Mouse (Mus musculus): ENCODE results near the gene Derl3.

The Derl3 gene

DNA sequence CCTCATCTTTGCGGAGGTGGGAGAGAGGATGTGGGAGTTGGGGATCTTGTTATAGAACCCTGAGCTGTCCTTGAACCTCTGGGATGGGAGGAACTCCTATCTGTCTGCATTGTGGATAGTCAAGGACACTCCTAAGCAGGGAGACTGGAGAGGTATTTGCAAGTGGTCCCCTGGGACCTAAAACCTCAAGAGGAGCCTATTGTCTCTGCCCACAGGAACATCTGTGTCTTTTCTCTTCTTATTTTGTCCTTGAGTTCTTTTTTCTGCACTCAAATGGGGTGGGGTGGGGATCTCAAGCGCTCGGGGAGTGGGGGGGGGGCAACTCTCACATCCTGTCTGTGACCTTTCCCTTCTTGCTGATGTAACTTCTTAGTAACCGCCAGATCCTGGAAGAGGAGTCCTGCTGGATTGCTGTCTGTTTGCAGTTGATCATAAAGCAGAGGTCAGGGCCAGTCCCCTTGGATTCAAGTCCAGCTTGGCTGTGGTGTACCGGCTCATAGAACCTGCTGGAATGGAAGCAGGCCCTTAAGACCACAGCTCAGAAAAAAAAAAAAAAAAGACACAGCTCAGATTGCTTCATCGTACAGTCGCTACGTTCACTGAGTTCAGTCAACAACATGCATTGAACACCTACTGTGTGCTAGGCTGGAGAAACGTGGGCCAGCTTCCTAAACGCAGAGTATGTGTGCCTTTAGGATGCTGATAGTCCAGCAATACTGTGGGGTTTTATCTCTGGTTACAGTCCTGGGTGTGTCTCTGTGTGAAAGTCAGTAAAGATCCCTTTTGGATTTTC lies 44.8 kb downstream of the Derl3 start:
- in situ Hi-C loops (cut with MboI; ENCODE audit: unreplicated experiment in 2 of 2) = no loop called here

DNA sequence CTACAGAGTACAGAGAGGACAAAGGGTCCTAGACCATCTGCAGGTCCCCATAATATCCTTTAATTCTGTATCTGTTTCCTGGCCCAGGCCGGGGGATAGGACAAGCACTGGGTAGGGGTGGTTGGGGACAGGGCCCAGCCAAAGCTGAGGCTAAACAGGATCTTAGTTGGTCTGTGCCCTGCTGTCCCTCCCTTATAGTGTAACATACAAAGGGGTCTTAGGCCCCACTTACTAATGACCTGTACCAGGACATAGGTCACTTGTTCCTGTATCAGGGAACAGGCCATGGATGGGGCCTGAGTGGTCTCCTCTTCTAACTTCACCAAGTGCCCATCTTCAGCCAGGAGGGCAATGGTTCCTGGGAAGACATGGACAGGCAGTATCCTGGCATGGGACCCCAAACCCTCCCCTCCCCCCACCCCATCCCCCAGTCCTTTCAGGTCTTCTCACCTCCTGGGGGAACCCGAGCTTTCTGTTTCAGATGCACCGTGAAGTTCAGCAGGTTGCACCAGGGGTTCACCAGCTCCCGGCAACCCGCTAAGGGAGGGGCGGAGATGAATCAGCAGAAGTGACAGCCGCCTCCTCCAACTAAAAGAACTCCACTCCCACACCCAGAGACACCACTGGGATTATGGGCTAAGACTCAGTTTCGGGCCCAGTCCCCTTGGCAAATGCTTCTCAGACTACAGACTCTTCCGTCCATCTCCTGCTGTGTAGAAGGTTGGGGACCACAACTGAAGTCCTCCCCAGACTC lies 46.4 kb downstream of the Derl3 start:
- in situ Hi-C loops (cut with MboI; ENCODE audit: unreplicated experiment in 2 of 2) = no loop called here

DNA sequence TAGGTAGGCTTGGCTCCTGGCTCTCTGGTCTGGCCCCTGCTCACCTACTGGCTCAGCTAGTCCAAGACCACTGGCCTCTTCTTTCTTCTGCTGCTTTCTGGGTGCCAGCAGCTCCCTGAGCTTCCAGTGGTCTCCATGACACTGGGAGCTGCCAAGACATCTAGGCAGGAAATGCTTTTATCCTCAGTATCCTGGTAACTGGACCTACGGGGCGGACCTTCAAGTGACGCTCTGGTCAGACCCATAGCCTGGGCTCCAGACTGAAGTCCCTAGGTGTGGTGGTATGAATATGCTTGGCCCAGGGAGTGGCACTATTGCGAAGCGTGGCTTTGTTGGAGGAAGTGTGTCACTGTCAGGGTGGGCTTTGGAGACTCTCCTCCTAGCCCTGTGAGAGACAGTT lies 47.3 kb downstream of the Derl3 start, which contains the start of gene Gm867:
Gm867 (minus strand) TSS at position 153 of the 400 bp plus-strand sequence.
- in situ Hi-C loops (cut with MboI; ENCODE audit: unreplicated experiment in 2 of 2) = no loop called here

DNA sequence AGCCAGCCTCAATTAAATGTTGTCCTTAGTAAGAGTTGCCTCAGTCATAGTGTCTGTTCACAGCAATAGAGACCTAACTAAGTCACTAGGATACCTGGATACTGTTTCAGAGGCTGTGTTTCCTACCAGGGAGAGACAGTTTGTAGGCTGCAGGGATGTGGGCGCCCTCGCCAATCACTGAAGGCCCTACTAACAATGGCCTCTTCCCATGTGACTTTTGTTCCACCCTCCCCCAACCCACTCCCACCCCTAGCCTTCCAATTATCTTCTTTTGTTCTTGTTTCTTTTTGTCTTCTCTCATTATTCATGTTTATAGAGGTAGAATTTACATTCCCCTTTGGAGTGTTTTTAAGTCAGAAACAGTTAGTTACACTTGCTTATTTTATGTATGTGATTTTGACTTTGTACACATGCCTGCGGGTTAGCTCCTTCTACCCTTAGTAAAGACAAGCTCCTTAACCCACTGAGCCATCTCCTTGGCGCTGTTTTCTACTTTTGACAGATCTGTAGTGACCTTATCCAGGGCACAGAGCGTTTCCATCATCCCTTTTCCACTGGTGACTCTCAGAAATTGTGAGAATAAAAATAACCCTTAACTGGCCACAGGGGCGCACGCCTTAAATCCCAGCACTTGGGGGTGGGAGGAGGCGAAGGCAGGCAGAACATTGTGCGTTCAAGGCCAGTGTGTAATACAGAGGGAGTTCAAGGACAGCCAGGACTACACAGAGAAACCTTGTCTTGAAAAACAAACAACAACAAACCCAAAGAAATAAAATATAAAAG lies 48.0 kb downstream of the Derl3 start:
- in situ Hi-C loops (cut with MboI; ENCODE audit: unreplicated experiment in 2 of 2) = no loop called here

DNA sequence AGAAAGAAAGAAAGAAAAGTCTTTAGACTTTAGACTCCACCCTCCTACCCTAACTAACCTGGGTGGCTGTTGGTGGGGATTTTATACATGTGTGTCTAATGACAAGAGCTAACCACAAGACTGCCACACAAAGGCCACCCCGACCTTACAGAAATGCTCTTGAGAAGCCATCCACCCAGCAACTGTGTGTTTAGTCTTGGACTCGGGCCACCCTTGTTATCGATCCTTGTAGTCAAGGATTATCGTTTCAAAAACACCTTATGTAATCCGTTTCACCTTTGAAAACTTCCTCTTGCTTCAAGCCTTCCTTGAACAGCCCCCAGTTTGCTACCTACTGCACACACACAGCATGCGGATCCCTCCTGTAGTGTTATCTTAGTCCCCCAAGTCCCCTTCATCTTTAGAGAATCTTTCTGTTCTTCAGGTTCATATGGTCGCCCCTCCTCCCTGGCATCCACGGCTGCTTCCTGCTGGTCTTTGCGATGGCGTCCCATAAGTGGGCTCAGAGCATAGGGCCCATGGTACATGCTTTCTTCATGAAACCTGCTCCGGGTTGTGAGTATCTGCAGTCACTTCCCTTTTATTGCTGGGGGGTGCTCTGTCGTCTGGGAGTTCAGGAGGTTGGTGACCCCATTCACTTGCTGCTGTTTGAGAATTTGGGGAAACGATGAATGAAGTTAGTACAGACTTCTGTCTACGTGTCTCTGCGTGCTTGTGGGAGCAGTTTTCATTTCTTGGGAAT lies 49.7 kb downstream of the Derl3 start, which contains the start of gene Vpreb3:
Vpreb3 (plus strand) TSS at position 322 of the 742 bp plus-strand sequence.
- in situ Hi-C loops (cut with MboI; ENCODE audit: unreplicated experiment in 2 of 2) = no loop called here

DNA sequence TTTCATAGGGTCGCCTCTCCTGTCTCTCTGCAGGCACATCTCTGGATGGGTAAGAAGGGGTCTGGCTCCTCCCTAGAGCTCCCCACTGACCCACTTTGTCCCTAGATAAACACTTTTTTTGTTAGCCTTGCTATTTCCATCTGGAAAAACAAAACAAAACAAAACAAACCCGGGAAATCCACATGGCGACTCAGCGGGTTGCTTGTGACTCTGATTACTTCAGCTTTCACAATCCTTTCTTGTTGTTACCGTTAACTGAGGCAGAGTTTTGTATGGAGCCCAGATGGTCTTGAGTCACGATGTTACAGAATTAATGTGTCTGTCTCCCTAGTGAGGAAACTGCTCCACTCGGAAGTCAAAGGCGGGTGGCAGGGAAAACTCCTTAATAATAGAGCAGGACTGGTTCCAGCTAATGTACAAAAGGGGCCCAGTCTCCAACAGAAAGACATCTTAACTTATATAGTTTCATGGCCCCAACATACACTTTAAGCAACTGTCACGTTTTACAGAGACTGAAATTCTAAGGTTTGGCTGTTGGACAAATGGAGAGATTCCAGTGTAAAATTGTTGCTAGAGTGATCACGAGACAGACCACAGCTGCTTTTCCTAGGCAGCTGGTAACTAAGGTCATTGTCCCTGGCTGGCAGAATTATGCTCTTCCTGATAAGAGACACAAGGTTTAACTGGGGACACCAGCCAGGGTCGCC lies 51.0 kb downstream of the Derl3 start:
- in situ Hi-C loops (cut with MboI; ENCODE audit: unreplicated experiment in 2 of 2) = no loop called here

DNA sequence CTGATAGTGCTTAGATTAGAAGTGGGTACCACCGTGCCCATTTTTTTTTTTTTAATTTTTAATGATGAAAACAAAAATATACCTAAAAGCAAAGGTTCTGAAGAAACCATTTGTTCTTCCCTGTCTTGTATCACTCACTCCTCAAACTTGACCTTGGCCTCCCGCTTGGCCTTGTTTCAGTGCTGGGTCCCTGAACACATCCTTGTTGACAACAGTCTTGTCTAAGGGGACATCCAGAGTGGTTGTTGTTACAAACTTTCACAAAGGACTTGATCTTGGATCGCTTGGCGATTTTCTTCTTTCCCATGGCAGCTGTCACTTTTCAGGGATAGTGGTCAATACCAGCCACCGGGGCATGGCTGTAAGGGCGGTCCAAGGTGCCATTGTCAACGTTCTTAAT lies 52.0 kb downstream of the Derl3 start:
- in situ Hi-C loops (cut with MboI; ENCODE audit: unreplicated experiment in 2 of 2) = no loop called here

All from v-Abl transformed pro-B cells (cell line).